Mouse (Mus musculus) kidney, embryonic 15.5 days (tissue): ENCODE measurements at regions not wholly inside any gene's neighbourhood (a gene's known extent, or its start where the extent isn't known, plus 50 kb on each side); places are given as distances from the start of the nearest gene placed in this dataset.
A peak's percentile ranks its signal among the peaks of the same experiment; 100 is the strongest.

Source experiments
- ATAC-seq: fragments of 200-750 bp; cut with Nextera tagmentation; replicated peaks from 2 replicates; pipeline ENCODE4 v1.8.0; 2017; ENCODE audit warnings: moderate TSS enrichment; ENCODE audit not compliant: low FRiP score
- H3K27ac ChIP-seq: fragments of 300-500 bp; sonication (generic); 2 replicates; pipeline ENCODE4 v1.5.1; 2015; ENCODE audit warnings: mild to moderate bottlenecking, inconsistent platforms
- H3K27me3 ChIP-seq: fragments of 300-500 bp; sonication (generic); 2 replicates; pipeline ENCODE4 v1.6.1; 2015; ENCODE audit warnings: inconsistent platforms
- H3K36me3 ChIP-seq: fragments of 300-500 bp; sonication (generic); 2 replicates; pipeline ENCODE4 v1.6.1; 2015; ENCODE audit warnings: inconsistent platforms
- H3K4me1 ChIP-seq: fragments of 300-500 bp; sonication (generic); 2 replicates; pipeline ENCODE4 v1.6.1; 2015; ENCODE audit warnings: inconsistent platforms
- H3K4me2 ChIP-seq: fragments of 300-500 bp; sonication (generic); 2 replicates; pipeline ENCODE4 v1.6.1; 2015; ENCODE audit warnings: moderate library complexity, mild to moderate bottlenecking, inconsistent platforms
- H3K4me3 ChIP-seq: fragments of 300-500 bp; sonication (generic); replicated peaks from 2 replicates; pipeline ENCODE4 v1.5.1; 2015; ENCODE audit warnings: mild to moderate bottlenecking, inconsistent platforms
- H3K9ac ChIP-seq: fragments of 300-500 bp; sonication (generic); 2 replicates; pipeline ENCODE4 v1.6.1; 2015; ENCODE audit warnings: mild to moderate bottlenecking, inconsistent platforms
- H3K9me3 ChIP-seq: fragments of 300-500 bp; sonication (generic); replicated peaks from 2 replicates; pipeline ENCODE4 v1.6.1; 2016; ENCODE audit warnings: inconsistent platforms
- WGBS: fragments of 180-500 bp; shearing (Covaris S2); methylation state at CpG from one replicate; pipeline ENCODE4 v1.1.7; 2015; ENCODE audit warnings: mixed read lengths; 5-methylcytosine and 5-hydroxymethylcytosine counted together

DNA sequence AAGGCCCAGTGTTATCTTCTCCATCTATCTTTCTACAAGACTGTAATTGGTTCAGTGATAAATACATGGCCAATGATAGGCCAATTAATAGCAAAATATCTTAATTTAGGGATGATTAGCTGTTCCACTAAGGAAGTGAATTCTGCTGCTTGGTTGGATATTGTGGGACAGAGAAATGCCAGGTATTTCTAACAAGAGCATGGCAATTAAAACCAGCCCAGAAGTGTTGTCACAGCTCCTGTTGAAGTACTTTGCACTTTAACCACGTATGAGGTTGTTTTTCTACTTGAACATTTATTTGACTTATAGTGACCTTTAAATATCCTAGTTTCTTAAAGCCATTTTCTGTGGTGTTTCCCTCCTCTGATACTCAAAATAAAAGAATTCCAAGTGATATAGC lies 65.7 kb upstream of the Acsl4 start:
- no peaks in the 10 kb centered on the region for H3K9me3 ChIP-seq
- H3K27ac ChIP-seq, result no peak overlapping the region
- H3K27me3 ChIP-seq, result peaks cover 25% of the 10 kb centered on the region
- H3K4me2 ChIP-seq, result no peak overlapping the region
- no peaks in the 10 kb centered on the region for H3K36me3 ChIP-seq
- H3K4me1 ChIP-seq, result no peaks in the 10 kb centered on the region
- no peak overlapping the region for H3K9ac ChIP-seq
- ATAC-seq, result no peak
- WGBS, result 61% methylated on average over 1 of the region's 1 CpGs
- no peak overlapping the region for H3K4me3 ChIP-seq

- peaks cover 42% of the 10 kb centered on the region for H3K27me3 ChIP-seq
- 58% methylated on average over 2 of the region's 2 CpGs for WGBS
- no peak overlapping the region for H3K9ac ChIP-seq
- no peaks in the 10 kb centered on the region; the same call in 1 of the 2 replicates for H3K4me1 ChIP-seq
- ATAC-seq, result no peak
- no peak overlapping the region for H3K4me2 ChIP-seq
- no peak overlapping the region for H3K4me3 ChIP-seq
- H3K9me3 ChIP-seq, result no peaks in the 10 kb centered on the region
- H3K36me3 ChIP-seq, result no peaks in the 10 kb centered on the region
- H3K27ac ChIP-seq, result no peak overlapping the region
These were observed 73.8 kb upstream of the Acsl4 start for GRCm38 (mm10) chrX:142464174-142464573.

GRCm38 (mm10) chrX:142464756-142465155 lies 74.4 kb upstream of the Acsl4 start:
- Histone ChIP-seq H3K27ac (no peak overlapping the region), H3K27me3 (peaks cover 44% of the 10 kb centered on the region), H3K4me2 (no peak overlapping the region), H3K4me1 (peaks cover 5% of the 10 kb centered on the region; the same call in 1 of the 2 replicates), H3K9ac (no peak overlapping the region), H3K36me3 (no peaks in the 10 kb centered on the region), H3K9me3 (no peaks in the 10 kb centered on the region), H3K4me3 (no peak overlapping the region)
- 71% methylated on average over 6 of the region's 6 CpGs for WGBS
- no peak for ATAC-seq

DNA sequence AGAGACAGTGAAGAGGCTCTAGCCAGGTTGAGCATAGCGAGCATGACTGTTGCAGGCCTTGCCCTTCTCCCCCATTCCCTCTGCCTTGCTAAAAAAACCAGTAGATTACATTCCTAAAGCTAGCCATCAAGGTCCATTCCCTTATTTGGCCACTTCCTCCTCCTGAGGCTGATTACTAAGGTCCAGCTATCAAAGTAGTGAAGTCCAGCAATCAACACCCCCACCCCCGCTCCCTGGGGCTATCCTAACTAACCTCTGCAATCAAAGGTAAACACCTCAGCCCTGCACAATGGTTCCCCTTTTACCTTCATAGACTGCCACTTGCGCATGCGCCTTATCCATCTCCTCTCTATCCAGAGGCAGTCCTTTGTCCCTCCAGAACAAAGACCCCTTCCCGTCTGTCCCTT lies 77.5 kb upstream of the Acsl4 start:
- Histone ChIP-seq H3K27me3 (peaks cover 38% of the 10 kb centered on the region), H3K4me1 (peaks cover 7% of the 10 kb centered on the region; the same call in 1 of the 2 replicates), H3K9ac (no peak overlapping the region), H3K9me3 (no peaks in the 10 kb centered on the region), H3K36me3 (no peaks in the 10 kb centered on the region), H3K4me3 (no peak overlapping the region), H3K4me2 (no peak overlapping the region), H3K27ac (no peak overlapping the region; the same call in 1 of the 2 replicates)
- 43% methylated on average over 5 of the region's 5 CpGs for WGBS
- peak; percentile 43; the same call in 1 of the 2 replicates for ATAC-seq

DNA sequence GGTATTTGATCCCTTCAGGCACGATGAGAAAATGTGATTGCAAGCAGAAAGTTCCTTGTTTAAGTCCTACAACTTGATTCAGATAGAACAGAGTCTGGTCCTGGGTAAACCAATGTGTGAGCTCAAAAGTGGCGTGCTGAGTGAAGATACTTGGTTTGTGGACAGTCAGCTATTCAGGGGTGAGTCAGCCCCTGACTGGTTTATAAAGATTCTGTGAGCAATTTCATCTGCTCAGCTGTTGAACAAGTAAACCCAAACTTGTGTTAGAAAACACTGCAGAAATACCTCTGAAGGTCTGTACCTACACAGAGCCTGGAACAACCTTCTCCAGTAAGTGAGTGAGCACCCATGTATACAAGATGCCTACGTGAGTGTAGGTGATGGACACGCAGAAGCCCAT lies 78.1 kb upstream of the Acsl4 start:
- Histone ChIP-seq H3K36me3 (no peaks in the 10 kb centered on the region), H3K9ac (no peak overlapping the region), H3K9me3 (no peaks in the 10 kb centered on the region), H3K4me1 (peaks cover 7% of the 10 kb centered on the region; the same call in 1 of the 2 replicates), H3K4me3 (no peak overlapping the region), H3K27me3 (peaks cover 33% of the 10 kb centered on the region), H3K4me2 (no peak overlapping the region), H3K27ac (peak overlapping the region; percentile 81; the same call in 1 of the 2 replicates)
- WGBS, result 51% methylated on average over 4 of the region's 4 CpGs
- no peak for ATAC-seq

DNA sequence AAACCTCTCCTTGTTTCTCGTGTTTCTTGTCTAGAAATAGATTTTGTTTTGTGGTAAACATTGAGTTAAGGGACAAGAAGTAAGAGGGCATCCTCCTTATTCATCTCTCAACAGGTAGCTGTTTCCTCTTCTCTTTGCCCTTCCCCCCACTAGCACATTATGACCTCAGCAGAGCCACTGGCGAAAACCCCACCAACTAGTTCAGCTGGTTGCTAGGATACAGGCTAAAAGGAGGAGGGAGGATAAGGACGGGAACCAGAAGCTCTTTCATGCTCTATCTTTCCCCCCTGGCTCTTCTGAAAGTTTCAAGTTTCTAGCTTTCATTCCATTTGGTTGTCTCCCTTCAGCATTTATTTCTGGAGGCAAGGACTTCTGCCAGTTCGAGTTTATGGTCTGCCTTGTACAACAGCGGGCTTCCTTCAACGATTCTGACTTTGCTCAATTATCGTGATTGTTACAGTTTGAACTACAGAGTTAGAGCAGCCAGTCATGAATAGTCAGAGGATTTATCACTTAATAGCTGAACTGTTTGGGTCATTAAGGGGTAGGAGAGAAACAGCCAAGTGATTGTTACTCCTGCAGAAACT lies 78.8 kb upstream of the Acsl4 start:
- Histone ChIP-seq H3K9ac (no peak overlapping the region), H3K4me3 (no peak overlapping the region), H3K27ac (peak overlapping the region; percentile 81), H3K4me2 (no peak overlapping the region), H3K36me3 (no peaks in the 10 kb centered on the region), H3K27me3 (peaks cover 36% of the 10 kb centered on the region), H3K9me3 (no peaks in the 10 kb centered on the region), H3K4me1 (peaks cover 7% of the 10 kb centered on the region; the same call in 1 of the 2 replicates)
- ATAC-seq, result peak; percentile 82
- 23% methylated on average over 7 of the region's 7 CpGs for WGBS

DNA sequence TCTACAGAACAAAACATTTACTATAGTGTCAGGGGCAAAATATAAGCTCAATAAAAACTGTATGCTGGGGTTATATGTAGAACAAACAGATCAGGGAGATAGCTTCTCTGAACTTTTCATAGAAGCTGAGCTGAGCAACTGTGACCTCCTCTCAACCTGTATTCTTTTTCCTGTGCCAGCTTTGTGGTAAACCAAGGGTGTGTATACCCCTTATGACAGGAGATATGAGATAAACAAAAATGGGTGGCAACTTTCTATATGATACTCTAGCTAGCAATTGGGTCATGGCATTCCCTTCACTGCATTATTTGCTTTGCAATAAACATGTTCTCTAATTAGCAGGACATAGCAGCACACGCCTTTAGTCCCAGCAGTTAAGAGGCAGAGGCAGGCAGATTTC lies 79.7 kb upstream of the Acsl4 start:
- Histone ChIP-seq H3K27ac (peak overlapping the region; percentile 81), H3K4me2 (no peak overlapping the region), H3K4me1 (peaks cover 7% of the 10 kb centered on the region; the same call in 1 of the 2 replicates), H3K9ac (no peak overlapping the region), H3K27me3 (peaks cover 39% of the 10 kb centered on the region), H3K4me3 (no peak overlapping the region), H3K9me3 (no peaks in the 10 kb centered on the region), H3K36me3 (no peaks in the 10 kb centered on the region)
- 77% methylated on average over 1 of the region's 1 CpGs for WGBS
- no peak for ATAC-seq

DNA sequence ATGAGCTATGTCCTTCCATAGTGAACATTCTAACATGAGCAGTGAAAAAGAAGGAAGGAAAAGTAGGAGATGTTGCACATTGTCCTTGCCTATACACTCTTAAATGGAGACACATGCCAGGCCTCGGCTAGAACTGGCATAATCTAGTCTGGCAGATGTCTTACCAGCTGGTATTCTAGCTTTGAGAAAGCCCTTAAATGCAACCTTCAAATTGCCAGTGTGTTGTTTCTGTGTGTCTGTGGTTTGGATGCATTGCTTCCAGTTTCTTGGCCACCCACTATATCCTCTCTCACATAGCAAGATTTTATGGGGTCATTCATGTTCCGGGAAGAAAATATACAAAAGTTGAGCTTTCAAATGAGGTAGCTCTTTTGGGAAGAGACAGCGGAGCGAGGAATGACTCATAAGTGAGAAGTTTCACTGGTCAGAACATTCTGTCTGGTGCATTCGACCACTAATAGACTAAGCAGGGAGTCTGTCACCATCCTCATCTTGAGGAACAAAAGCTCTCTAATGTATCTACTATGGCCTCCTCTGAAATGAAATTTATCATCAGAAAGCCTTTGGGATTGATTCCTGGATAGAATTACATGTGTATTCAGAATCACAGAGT lies 91.0 kb upstream of the Acsl4 start:
- no peaks in the 10 kb centered on the region for H3K36me3 ChIP-seq
- no peak overlapping the region for H3K9ac ChIP-seq
- H3K4me3 ChIP-seq, result no peak overlapping the region
- no peak overlapping the region for H3K27ac ChIP-seq
- no peaks in the 10 kb centered on the region for H3K4me1 ChIP-seq
- WGBS, result 87% methylated on average over 5 of the region's 5 CpGs
- no peaks in the 10 kb centered on the region for H3K9me3 ChIP-seq
- H3K4me2 ChIP-seq, result no peak overlapping the region
- H3K27me3 ChIP-seq, result peaks cover 26% of the 10 kb centered on the region
- no peak for ATAC-seq

- no peak overlapping the region for H3K27ac ChIP-seq
- H3K9ac ChIP-seq, result no peak overlapping the region
- no peak for ATAC-seq
- H3K9me3 ChIP-seq, result no peaks in the 10 kb centered on the region
- no peaks in the 10 kb centered on the region for H3K36me3 ChIP-seq
- peaks cover 20% of the 10 kb centered on the region for H3K27me3 ChIP-seq
- H3K4me3 ChIP-seq, result no peak overlapping the region
- H3K4me1 ChIP-seq, result no peaks in the 10 kb centered on the region
- 73% methylated on average over 4 of the region's 4 CpGs for WGBS
- no peak overlapping the region for H3K4me2 ChIP-seq
These were observed 97.7 kb upstream of the Acsl4 start for GRCm38 (mm10) chrX:142488078-142488477.

GRCm38 (mm10) chrX:142490093-142490717 lies 99.9 kb upstream of the Acsl4 start:
- 64% methylated on average over 8 of the region's 8 CpGs for WGBS
- H3K27me3 ChIP-seq, result peaks cover 18% of the 10 kb centered on the region
- no peak overlapping the region for H3K9ac ChIP-seq

GRCm38 (mm10) chrX:142501094-142501493 lies 110.8 kb upstream of the Acsl4 start:
- H3K9me3 ChIP-seq, result no peaks in the 10 kb centered on the region
- H3K4me2 ChIP-seq, result no peak overlapping the region
- no peaks in the 10 kb centered on the region for H3K36me3 ChIP-seq
- no peak overlapping the region for H3K4me3 ChIP-seq
- no peaks in the 10 kb centered on the region for H3K4me1 ChIP-seq
- no peak for ATAC-seq
- no peak overlapping the region for H3K9ac ChIP-seq
- H3K27me3 ChIP-seq, result peaks cover 33% of the 10 kb centered on the region
- WGBS, result 80% methylated on average over 2 of the region's 2 CpGs
- H3K27ac ChIP-seq, result no peak overlapping the region

More at GRCm38 (mm10) chrX:142490093-142490717, 99.9 kb upstream of the Acsl4 start:
- H3K4me3 ChIP-seq, result no peak overlapping the region
- H3K9me3 ChIP-seq, result no peaks in the 10 kb centered on the region
- no peak overlapping the region for H3K27ac ChIP-seq
- no peak for ATAC-seq
- H3K36me3 ChIP-seq, result no peaks in the 10 kb centered on the region
- H3K4me1 ChIP-seq, result no peaks in the 10 kb centered on the region
- no peak overlapping the region for H3K4me2 ChIP-seq

DNA sequence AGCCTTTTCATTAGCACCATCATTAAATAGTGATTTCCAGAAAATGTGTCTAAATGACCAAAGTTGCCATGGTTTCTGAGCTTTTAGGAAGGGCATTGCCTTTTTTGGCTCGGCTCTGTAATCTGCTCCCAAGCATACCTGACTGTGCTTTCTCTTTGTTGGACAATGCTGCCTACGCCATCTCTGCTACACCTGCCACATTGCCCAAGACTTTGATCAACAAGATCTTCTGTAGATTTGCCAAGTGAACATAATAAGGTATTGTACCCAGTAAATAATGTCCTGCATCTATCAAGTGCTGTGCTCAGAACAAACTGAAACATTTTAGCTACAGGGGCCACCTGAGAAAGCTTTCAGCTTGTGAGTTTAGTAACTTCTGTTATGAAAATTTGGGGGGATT lies 114.6 kb upstream of the Acsl4 start:
- Histone ChIP-seq H3K27me3 (peaks cover 27% of the 10 kb centered on the region), H3K27ac (no peak overlapping the region), H3K36me3 (no peaks in the 10 kb centered on the region), H3K9me3 (no peaks in the 10 kb centered on the region), H3K4me2 (no peak overlapping the region), H3K9ac (no peak overlapping the region), H3K4me3 (no peak overlapping the region), H3K4me1 (no peaks in the 10 kb centered on the region)
- no peak for ATAC-seq
- 83% methylated on average over 2 of the region's 2 CpGs for WGBS
